18 mouse cellular contexts compared by ENCODE assay signal in genomic region chr11:31731459-31731858, GRCm38 (mm10). TPM values are rescaled to one million over a fixed set of nuclear protein-coding genes. Genes with fewer than 3 reads are reported as not detected.
DNase-seq lines count a peak whose midpoint lies in the region; ATAC-seq and TF ChIP-seq lines count a peak whose summit lies in the region.
"Had no signal": no experiment of that assay in that cellular context is flagged by ENCODE, and none has a peak within 500 bp of the region (broad histone marks: within the 10 kb centered on the region; RNA-seq: fewer than 3 reads in every experiment).

No protein-coding gene starts in this region.

- no peak for TF ChIP-seq EP300 in stomach, postnatal 0 days (optimal IDR thresholded peaks at IDR 0.05)

- no peaks in the 10 kb centered on the region for H3K9me3 ChIP-seq in hindbrain, embryonic 10.5 days
- H3K9me3 ChIP-seq in hindbrain, postnatal 0 days (ENCODE audit: low read length), result no peaks in the 10 kb centered on the region
- H3K9me3 ChIP-seq in limb, embryonic 12.5 days, result no peaks in the 10 kb centered on the region
- no peaks in the 10 kb centered on the region for H3K9me3 ChIP-seq in limb, embryonic 10.5 days (replicated peaks)
- H3K9me3 ChIP-seq in stomach, postnatal 0 days (ENCODE audit: control insufficient read depth, low read length), result no peaks in the 10 kb centered on the region
- H3K9me3 ChIP-seq: embryonic facial prominence, embryonic 13.5 days; forebrain, embryonic 13.5 days; heart, embryonic 15.5 days had no signal

- ATAC-seq in hindbrain, postnatal 0 days, result no peak
- ATAC-seq in limb, embryonic 12.5 days (ENCODE audit: insufficient number of reproducible peaks, insufficient read depth, low FRiP score, low TSS enrichment, low read depth), result no peak
- ATAC-seq in stomach, postnatal 0 days (ENCODE audit: low FRiP score, low TSS enrichment), result no peak
- ATAC-seq: forebrain, embryonic 13.5 days had no signal

- 62% methylated on average over 4 of the region's 4 CpGs for WGBS in hindbrain, embryonic 10.5 days
- 62% methylated on average over 4 of the region's 4 CpGs for WGBS in hindbrain, postnatal 0 days
- 67% methylated on average over 4 of the region's 4 CpGs for WGBS in limb, embryonic 12.5 days
- 81% methylated on average over 4 of the region's 4 CpGs for WGBS in limb, embryonic 10.5 days
- 84% methylated on average over 4 of the region's 4 CpGs for WGBS in stomach, postnatal 0 days

- no peak overlapping the region for H3K4me2 ChIP-seq in hindbrain, postnatal 0 days (ENCODE audit: low read depth, low read length)
- H3K4me2 ChIP-seq in limb, embryonic 12.5 days, result no peak overlapping the region
- no peak overlapping the region for H3K4me2 ChIP-seq in stomach, postnatal 0 days (replicated peaks; ENCODE audit: low read depth)
- H3K4me2 ChIP-seq: embryonic facial prominence, embryonic 13.5 days; forebrain, embryonic 13.5 days; heart, embryonic 11.5 days; heart, embryonic 15.5 days had no signal

- TF ChIP-seq CTCF in hindbrain, postnatal 0 days (IDR thresholded peaks at IDR 0.05; ENCODE audit: low read depth), result no peak
- TF ChIP-seq CTCF in stomach, postnatal 0 days (IDR thresholded peaks at IDR 0.05; ENCODE audit: low read depth), result no peak

- H3K27ac ChIP-seq in hindbrain, embryonic 10.5 days, result peak overlapping the region; percentile 29; the same call in 1 of the 2 replicates
- H3K27ac ChIP-seq in hindbrain, postnatal 0 days, result no peak overlapping the region; the same call in 1 of the 2 replicates
- peak overlapping the region; percentile 25; the same call in 1 of the 2 replicates for H3K27ac ChIP-seq in limb, embryonic 12.5 days
- H3K27ac ChIP-seq in limb, embryonic 10.5 days, result no peak overlapping the region
- no peak overlapping the region for H3K27ac ChIP-seq in stomach, postnatal 0 days (replicated peaks)
- H3K27ac ChIP-seq: embryonic facial prominence, embryonic 13.5 days; forebrain, embryonic 13.5 days; heart, embryonic 15.5 days had no signal

- H3K9ac ChIP-seq in hindbrain, postnatal 0 days (replicated peaks; ENCODE audit: low read length), result no peak overlapping the region
- H3K9ac ChIP-seq in limb, embryonic 12.5 days (replicated peaks), result no peak overlapping the region
- H3K9ac ChIP-seq in stomach, postnatal 0 days (ENCODE audit: low read length), result no peak overlapping the region
- H3K9ac ChIP-seq: embryonic facial prominence, embryonic 13.5 days; forebrain, embryonic 13.5 days; heart, embryonic 15.5 days had no signal

- H3K4me1 ChIP-seq in hindbrain, embryonic 10.5 days (replicated peaks), result peaks cover 47% of the 10 kb centered on the region
- H3K4me1 ChIP-seq in hindbrain, postnatal 0 days (ENCODE audit: insufficient read depth, low read length), result peaks cover 9% of the 10 kb centered on the region; the same call in 1 of the 2 replicates
- peaks cover 30% of the 10 kb centered on the region for H3K4me1 ChIP-seq in limb, embryonic 12.5 days (replicated peaks)
- H3K4me1 ChIP-seq in limb, embryonic 10.5 days, result peaks cover 31% of the 10 kb centered on the region
- H3K4me1 ChIP-seq in stomach, postnatal 0 days (replicated peaks; ENCODE audit: control insufficient read depth, insufficient read depth), result no peaks in the 10 kb centered on the region

- H3K4me3 ChIP-seq in hindbrain, embryonic 10.5 days, result no peak overlapping the region
- H3K4me3 ChIP-seq in hindbrain, postnatal 0 days (ENCODE audit: low read length), result no peak overlapping the region
- H3K4me3 ChIP-seq in limb, embryonic 12.5 days (replicated peaks), result no peak overlapping the region
- H3K4me3 ChIP-seq in limb, embryonic 10.5 days, result no peak overlapping the region
- no peak overlapping the region for H3K4me3 ChIP-seq in stomach, postnatal 0 days (ENCODE audit: low read depth, low read length)
- H3K4me3 ChIP-seq: embryonic facial prominence, embryonic 13.5 days; forebrain, embryonic 13.5 days; heart, embryonic 15.5 days had no signal

- 0 out of 2 replicates have a peak, but pooled peaks cover 2% of the 10 kb centered on the region for H3K27me3 ChIP-seq in hindbrain, embryonic 10.5 days (ENCODE audit: insufficient read depth, poor library complexity, severe bottlenecking)
- no peaks in the 10 kb centered on the region for H3K27me3 ChIP-seq in hindbrain, postnatal 0 days (ENCODE audit: insufficient read depth, low read length)
- H3K27me3 ChIP-seq in limb, embryonic 12.5 days, result no peaks in the 10 kb centered on the region
- H3K27me3 ChIP-seq in limb, embryonic 10.5 days (ENCODE audit: low read depth, poor library complexity, severe bottlenecking), result no peaks in the 10 kb centered on the region
- H3K27me3 ChIP-seq in stomach, postnatal 0 days (ENCODE audit: control insufficient read depth, insufficient read depth, low read length), result no peaks in the 10 kb centered on the region
- H3K27me3 ChIP-seq: embryonic facial prominence, embryonic 13.5 days; forebrain, embryonic 13.5 days; heart, embryonic 15.5 days had no signal

- DNase-seq in hindbrain, embryonic 10.5 days (ENCODE audit: low spot score), result no peak
- DNase-seq in hindbrain, postnatal 0 days (ENCODE audit: low spot score), result no peak
- no peak for DNase-seq in limb, embryonic 10.5 days (ENCODE audit: low spot score)
- peak; percentile 58 for DNase-seq in retina, postnatal 1 day
- no peak for DNase-seq in retina, embryonic 14.5 days (ENCODE audit: low spot score)
- DNase-seq in stomach, postnatal 0 days (ENCODE audit: low spot score), result no peak
- DNase-seq: adrenal gland, adult 2 months; adrenal gland, postnatal 25 days; cerebellum, adult 18-20 months; cerebellum, adult 9-11 months; cerebellum, postnatal 36 days; heart, adult 18-20 months; heart, postnatal 14 days had no signal

- H3K36me3 ChIP-seq in hindbrain, embryonic 10.5 days, result no peaks in the 10 kb centered on the region
- H3K36me3 ChIP-seq in hindbrain, postnatal 0 days (ENCODE audit: insufficient read depth, low read length), result no peaks in the 10 kb centered on the region
- H3K36me3 ChIP-seq in limb, embryonic 12.5 days, result no peaks in the 10 kb centered on the region
- H3K36me3 ChIP-seq in limb, embryonic 10.5 days, result no peaks in the 10 kb centered on the region
- no peaks in the 10 kb centered on the region for H3K36me3 ChIP-seq in stomach, postnatal 0 days (ENCODE audit: control insufficient read depth, insufficient read depth, low read length)
- H3K36me3 ChIP-seq: embryonic facial prominence, embryonic 13.5 days; heart, embryonic 15.5 days had no signal

RNA-seq across cellular contexts. Expression of gene Bod1, which starts 59.8 kb away (rescaled TPM):
- 123 and 136 TPM in 2 replicates for polyA plus RNA-seq in hindbrain, embryonic 10.5 days (2016; fragmentation: Nextera tagmentation; extraction: Ambion mirVana)
- 91.2 and 113 TPM in 2 replicates for total RNA-seq in hindbrain, postnatal 0 days (2014; rRNA removed)
- 125 and 134 TPM in 2 replicates for polyA plus RNA-seq in hindbrain, postnatal 0 days (2015; fragmentation: Nextera tagmentation; extraction: Ambion mirVana)
- 122 and 135 TPM in 2 replicates for polyA plus RNA-seq in limb, embryonic 12.5 days (2016; fragmentation: Nextera tagmentation; extraction: Ambion mirVana)
- polyA plus RNA-seq in limb, embryonic 10.5 days (2016; fragmentation: Nextera tagmentation; extraction: Ambion mirVana), result 108 and 118 TPM in 2 replicates
- 62.1 and 65.2 TPM in 2 replicates for polyA plus RNA-seq in stomach, postnatal 0 days (2015; fragmentation: Nextera tagmentation; extraction: Ambion mirVana)

Comparison
In these comparisons a context has a peak if more than half of its experiments do, and no peak if none do; other contexts are left out.
1. H3K27ac ChIP-seq: peak in hindbrain, embryonic 10.5 days (single experiment) and limb, embryonic 12.5 days (single experiment); none in hindbrain, postnatal 0 days (single experiment), limb, embryonic 10.5 days (single experiment) and stomach, postnatal 0 days (single experiment).